Mouse (Mus musculus) MEL (cell line): Measurements from ENCODE around the gene Klhl42. TPM values are rescaled to one million over a fixed set of nuclear protein-coding genes. Genes with fewer than 3 reads are reported as not detected.

Source experiments
- DNase-seq: peaks from one replicate; pipeline ENCODE4 v3.0.0; 2011; ENCODE audit warnings: low read depth, low spot score
- H3K27ac ChIP-seq: 2 replicates; pipeline ENCODE4 v1.5.1; 2012; ENCODE audit warnings: low read depth, mild to moderate bottlenecking, control low read depth, low read length, moderate library complexity; ENCODE audit not compliant: control insufficient read depth
- H3K27me3 ChIP-seq, 2 experiments: fragments of 150-350 bp in 1 of 2; sonication (generic) in 1 of 2; 2 replicates each; pipeline ENCODE4 v1.6.1; 2012; ENCODE audit warnings: low read length in 2 of 2, mild to moderate bottlenecking in 2 of 2, improper control_type of control experiment in 1 of 2, moderate library complexity in 1 of 2; ENCODE audit not compliant: insufficient read depth in 2 of 2, control insufficient read depth in 1 of 2
- H3K36me3 ChIP-seq, 2 experiments: 2 replicates each; pipeline ENCODE4 v1.6.1; 2012 to 2014; ENCODE audit warnings: low read length in 2 of 2, improper control_type of control experiment in 1 of 2, inconsistent platforms in 1 of 2, mild to moderate bottlenecking in 1 of 2; ENCODE audit not compliant: insufficient read depth in 2 of 2, control insufficient read depth in 1 of 2
- H3K4me1 ChIP-seq, 2 experiments: fragments of 150-350 bp in 1 of 2; sonication (generic) in 1 of 2; 2 replicates each; pipeline ENCODE4 v1.6.1; 2012; ENCODE audit warnings: low read length in 2 of 2, improper control_type of control experiment in 1 of 2, mild to moderate bottlenecking in 1 of 2; ENCODE audit not compliant: insufficient read depth in 2 of 2, control insufficient read depth in 1 of 2
- H3K4me3 ChIP-seq, 2 experiments: fragments of 150-350 bp in 1 of 2; sonication (generic) in 1 of 2; 2 replicates each; pipeline ENCODE4 v1.5.1; 2012; ENCODE audit warnings: low read depth in 2 of 2, low read length in 2 of 2, mild to moderate bottlenecking in 2 of 2, moderate library complexity in 2 of 2, control low read depth in 1 of 2, improper control_type of control experiment in 1 of 2; ENCODE audit not compliant: control insufficient read depth in 1 of 2, insufficient read depth in 1 of 2
- H3K79me2 ChIP-seq: 2 replicates; pipeline ENCODE4 v1.6.1; 2012; ENCODE audit warnings: mild to moderate bottlenecking, low read length, moderate library complexity; ENCODE audit not compliant: control insufficient read depth, poor library complexity, insufficient read depth
- H3K9ac ChIP-seq: 2 replicates; pipeline ENCODE4 v1.6.1; 2012; ENCODE audit warnings: low read depth, mild to moderate bottlenecking, control low read depth, low read length, moderate library complexity; ENCODE audit not compliant: control insufficient read depth, poor library complexity, severe bottlenecking
- H3K9me3 ChIP-seq: fragments of 150-350 bp; sonication (generic); replicated peaks from 2 replicates; pipeline ENCODE4 v1.6.1; 2012; ENCODE audit warnings: mild to moderate bottlenecking, low read length, improper control_type of control experiment, moderate library complexity; ENCODE audit not compliant: insufficient read depth
- CHD1 ChIP-seq: IDR thresholded peaks from 2 replicates; pipeline ENCODE4 v1.6.1; 2012; ENCODE audit warnings: low read depth, mild to moderate bottlenecking, inconsistent platforms, low read length, improper control_type of control experiment
- E2F4 ChIP-seq: IDR thresholded peaks from 2 replicates; pipeline ENCODE4 v1.6.1; 2011; ENCODE audit warnings: low read depth, low read length, improper control_type of control experiment, borderline replicate concordance
- EP300 ChIP-seq, 2 experiments: IDR thresholded peaks; 2 replicates each; pipeline ENCODE4 v1.6.1; 2011; ENCODE audit warnings: improper control_type of control experiment in 2 of 2, low read length in 2 of 2, low read depth in 1 of 2, mild to moderate bottlenecking in 1 of 2
- GABPA ChIP-seq: IDR thresholded peaks from 2 replicates; pipeline ENCODE4 v1.6.1; 2012; ENCODE audit warnings: low read depth, mild to moderate bottlenecking, inconsistent platforms, low read length, improper control_type of control experiment, moderate library complexity
- JUND ChIP-seq: IDR thresholded peaks from 2 replicates; pipeline ENCODE4 v1.6.1; 2011; ENCODE audit warnings: low read depth, mild to moderate bottlenecking, improper control_type of control experiment, low read length
- MAX ChIP-seq: IDR thresholded peaks from 2 replicates; pipeline ENCODE4 v1.6.1; 2011; ENCODE audit warnings: low read length, improper control_type of control experiment
- MAZ ChIP-seq: IDR thresholded peaks from 2 replicates; pipeline ENCODE4 v1.6.1; 2012; ENCODE audit warnings: low read depth, mild to moderate bottlenecking, inconsistent platforms, low read length, improper control_type of control experiment
- MEF2A ChIP-seq: IDR thresholded peaks from 2 replicates; pipeline ENCODE4 v1.6.1; 2014; ENCODE audit warnings: low read depth, mild to moderate bottlenecking, inconsistent platforms, low read length, improper control_type of control experiment; ENCODE audit not compliant: poor library complexity, insufficient replicate concordance, severe bottlenecking; ENCODE audit errors: extremely low read depth
- MYB ChIP-seq: IDR thresholded peaks from 2 replicates; pipeline ENCODE4 v1.6.1; 2011; ENCODE audit warnings: mild to moderate bottlenecking, low read depth, low read length, improper control_type of control experiment
- MYC ChIP-seq: IDR thresholded peaks from 2 replicates; pipeline ENCODE4 v1.6.1; 2011; ENCODE audit warnings: low read depth, mild to moderate bottlenecking, low read length, improper control_type of control experiment, moderate library complexity
- NRF1 ChIP-seq: IDR thresholded peaks from 2 replicates; pipeline ENCODE4 v1.6.1; 2014; ENCODE audit warnings: low read depth, mild to moderate bottlenecking, inconsistent platforms, low read length, improper control_type of control experiment, moderate library complexity; ENCODE audit not compliant: poor library complexity, insufficient read depth, severe bottlenecking
- POLR2AphosphoS2 ChIP-seq: IDR thresholded peaks from 2 replicates; pipeline ENCODE4 v1.6.1; 2011; ENCODE audit warnings: low read length, improper control_type of control experiment
- RCOR1 ChIP-seq: IDR thresholded peaks from 2 replicates; pipeline ENCODE4 v1.6.1; 2012; ENCODE audit warnings: low read depth, mild to moderate bottlenecking, inconsistent platforms, low read length, improper control_type of control experiment
- TBP ChIP-seq: IDR thresholded peaks from 2 replicates; pipeline ENCODE4 v1.8.0; 2011; ENCODE audit warnings: low read depth, low read length, improper control_type of control experiment
- TCF12 ChIP-seq: IDR thresholded peaks from 2 replicates; pipeline ENCODE4 v1.6.1; 2014; ENCODE audit warnings: low read depth, mild to moderate bottlenecking, inconsistent platforms, low read length, improper control_type of control experiment, moderate library complexity
- ZC3H11A ChIP-seq: IDR thresholded peaks from 2 replicates; pipeline ENCODE4 v1.6.1; 2012; ENCODE audit warnings: low read depth, mild to moderate bottlenecking, inconsistent platforms, low read length, improper control_type of control experiment
- ZKSCAN1 ChIP-seq: IDR thresholded peaks from 2 replicates; pipeline ENCODE4 v1.6.1; 2012; ENCODE audit warnings: low read depth, mild to moderate bottlenecking, inconsistent platforms, low read length, improper control_type of control experiment, moderate library complexity
- ZMIZ1 ChIP-seq: IDR thresholded peaks from 2 replicates; pipeline ENCODE4 v1.6.1; 2012; ENCODE audit warnings: low read depth, mild to moderate bottlenecking, inconsistent platforms, low read length, improper control_type of control experiment, moderate library complexity
- ZNF384 ChIP-seq: IDR thresholded peaks from 2 replicates; pipeline ENCODE4 v1.6.1; 2012; ENCODE audit warnings: low read depth, mild to moderate bottlenecking, inconsistent platforms, low read length, improper control_type of control experiment
- polyA plus RNA-seq, 2 experiments: library from polyadenylated mRNA; stranded (reverse) in 1 of 2; unstranded in 1 of 2; fragments of >175 nt in 1 of 2; fragments of >200 nt in 1 of 2; gene quantifications; 2 replicates each; pipeline versions ENCODE4 v1.2.1 to v1.2.4; 2012; ENCODE audit warnings: low replicate concordance in 2 of 2, low read depth in 1 of 2; ENCODE audit not compliant: insufficient read length in 2 of 2, insufficient read depth in 1 of 2, missing spikeins in 1 of 2
- total RNA-seq: library from RNA; depleted of rRNA; stranded (reverse); fragments of 300-350 nt; gene quantifications from 2 replicates; pipeline ENCODE4 v1.2.3, GENCODE M21; 2012

Gene Klhl42
- total and polyA plus RNA-seq, 3 experiments = 8.2 to 10.9 TPM; not detected in 1

GRCm38 (mm10) chr6:147051666-147052065 is 39.5 kb upstream of the Klhl42 start:
- no peak overlapping the region for H3K4me3 ChIP-seq
- no peak overlapping the region for H3K9ac ChIP-seq
- DNase-seq = no peak
- no peaks in the 10 kb centered on the region for H3K9me3 ChIP-seq
- no peak for TF ChIP-seq RCOR1
- TF ChIP-seq TCF12 = no peak
- TF ChIP-seq MAZ = no peak
- TF ChIP-seq TBP = no peak
- no peak for TF ChIP-seq ZKSCAN1
- TF ChIP-seq E2F4 = no peak
- TF ChIP-seq MYB = no peak
- no peak for TF ChIP-seq POLR2AphosphoS2
- no peak for TF ChIP-seq CHD1
- no peak for TF ChIP-seq NRF1
- no peak for TF ChIP-seq GABPA
- no peak for TF ChIP-seq MYC
- no peak for TF ChIP-seq MAX
- TF ChIP-seq EP300 (IDR thresholded peaks at IDR 0.05; ENCODE audit: low read depth in 1 of 2, low read length in 2 of 2) = no peak
- TF ChIP-seq MEF2A = no peak
- TF ChIP-seq ZNF384 = no peak
- no peak for TF ChIP-seq ZMIZ1
- no peak for TF ChIP-seq ZC3H11A
- no peaks in the 10 kb centered on the region for H3K27me3 ChIP-seq
- H3K79me2 ChIP-seq = no peaks in the 10 kb centered on the region
- no peak overlapping the region for H3K27ac ChIP-seq
- H3K4me1 ChIP-seq = no peaks in the 10 kb centered on the region
- peaks cover 0 to 27% of the 10 kb centered on the region in 2 experiments; a peak in 2 of 4 replicates for H3K36me3 ChIP-seq

DNA sequence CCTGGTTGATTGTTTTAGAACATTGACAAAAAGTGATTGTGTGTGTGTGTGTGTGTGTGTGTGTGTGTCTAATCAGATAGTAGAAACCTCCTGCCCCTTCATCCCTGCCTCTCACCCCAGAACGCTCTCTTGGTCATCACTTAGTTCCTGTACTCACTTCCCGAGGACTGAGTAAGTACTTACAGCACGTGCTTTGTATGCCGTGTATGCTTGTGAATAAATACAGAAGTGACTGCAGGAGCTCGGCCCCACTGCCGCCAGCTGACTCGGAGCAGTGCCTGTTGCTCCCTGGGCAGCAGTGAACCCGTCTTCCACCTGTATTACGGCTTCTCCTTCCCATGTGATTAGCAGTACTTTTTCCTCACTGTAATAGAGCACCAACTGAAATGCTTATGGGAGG is 38.7 kb upstream of the Klhl42 start:
- no peaks in the 10 kb centered on the region for H3K79me2 ChIP-seq
- H3K36me3 ChIP-seq = peaks cover 0 to 31% of the 10 kb centered on the region in 2 experiments; a peak in 2 of 4 replicates
- DNase-seq = no peak
- no peaks in the 10 kb centered on the region for H3K9me3 ChIP-seq
- no peak overlapping the region for H3K27ac ChIP-seq
- H3K4me1 ChIP-seq = no peaks in the 10 kb centered on the region
- TF ChIP-seq JUND = no peak
- H3K4me3 ChIP-seq = no peak overlapping the region
- H3K27me3 ChIP-seq = no peaks in the 10 kb centered on the region
- no peak overlapping the region for H3K9ac ChIP-seq
